9 mouse cellular contexts compared by ENCODE assay signal in genomic region chr16:8784753-8785152, GRCm38 (mm10). TPM values are rescaled to one million over a fixed set of nuclear protein-coding genes. Genes with fewer than 3 reads are reported as not detected.
DNase-seq lines count a peak whose midpoint lies in the region; ATAC-seq and TF ChIP-seq lines count a peak whose summit lies in the region.
"Had no signal": no experiment of that assay in that cellular context is flagged by ENCODE, and none has a peak within 500 bp of the region (broad histone marks: within the 10 kb centered on the region; RNA-seq: fewer than 3 reads in every experiment).

No protein-coding gene starts in this region.

- H3K4me1 ChIP-seq in thymus, adult 2 months (replicated peaks; ENCODE audit: control insufficient read depth, insufficient read depth, low read length), result no peaks in the 10 kb centered on the region

- 0 out of 2 replicates have a peak, but pooled peaks have one; percentile 30 for ATAC-seq in neutrophil, adult 5-6 weeks (ENCODE audit: extremely low read depth, insufficient number of reproducible peaks, low FRiP score, poor library complexity, severe bottlenecking)
- ATAC-seq: Patski had no signal

- no peak overlapping the region for H3K27ac ChIP-seq in thymus, adult 2 months (ENCODE audit: control insufficient read depth, insufficient read depth, low read length)

- no peak for TF ChIP-seq CTCF in thymus, adult 2 months (IDR thresholded peaks at IDR 0.05; ENCODE audit: borderline replicate concordance, control insufficient read depth, extremely low read depth, insufficient read depth, low read length, poor library complexity)

- DNase-seq in spleen, postnatal 4 days (ENCODE audit: low spot score in 2 of 2), result peak; percentile 42 to 70
- DNase-seq in spleen, postnatal 36 days (ENCODE audit: low spot score in 2 of 2), result no peak
- DNase-seq in gonadal fat pad, adult 2 months (ENCODE audit: low read depth), result peak; percentile 33
- DNase-seq in kidney, postnatal 36 days, result peak; percentile 57 to 74
- DNase-seq in thymus, adult 2 months, result no peak
- no peak for DNase-seq in cerebellum, adult 11 months
- no peak for DNase-seq in thymus, postnatal 14 days

- H3K36me3 ChIP-seq in thymus, adult 2 months (ENCODE audit: control insufficient read depth, insufficient read depth, low read length), result no peaks in the 10 kb centered on the region

- WGBS in thymus, adult 2 months, result 25% methylated on average over 3 of the region's 3 CpGs

- no peak for TF ChIP-seq POLR2A in thymus, adult 2 months (IDR thresholded peaks at IDR 0.05; ENCODE audit: control insufficient read depth, extremely low read depth, insufficient read depth, low read length, poor library complexity)

- H3K27me3 ChIP-seq in thymus, adult 2 months (ENCODE audit: control insufficient read depth, insufficient read depth, low read length), result no peaks in the 10 kb centered on the region
- H3K27me3 ChIP-seq: Patski had no signal

- H3K4me3 ChIP-seq in thymus, adult 2 months (ENCODE audit: control insufficient read depth, insufficient read depth, low read length), result no peak overlapping the region

RNA-seq across cellular contexts. Expression of gene Usp7, which starts 7.4 kb away (rescaled TPM):
- polyA plus RNA-seq in gonadal fat pad, adult 2 months (2012; rRNA removed), result 30.6 and 39.9 TPM in 2 replicates
- total RNA-seq in neutrophil, adult 5-6 weeks (2017), result 320 and 377 TPM in 2 replicates
- 81.7 and 94.8 TPM in 2 replicates for polyA plus RNA-seq in thymus, adult 2 months (2012; rRNA removed)

RNA-seq across cellular contexts. Expression of gene 1810013L24Rik, which starts 45.1 kb away (rescaled TPM):
- polyA plus RNA-seq in gonadal fat pad, adult 2 months (2012; rRNA removed), result 25.6 and 29.4 TPM in 2 replicates
- 185 and 198 TPM in 2 replicates for total RNA-seq in neutrophil, adult 5-6 weeks (2017)
- polyA plus RNA-seq in thymus, adult 2 months (2012; rRNA removed), result 28.4 and 29.5 TPM in 2 replicates

Comparison
In these comparisons a context has a peak if more than half of its experiments do, and no peak if none do; other contexts are left out.
1. DNase-seq: peak in spleen, postnatal 4 days (2 of 2), gonadal fat pad, adult 2 months (single experiment) and kidney, postnatal 36 days (2 of 2); none in spleen, postnatal 36 days (0 of 2), thymus, adult 2 months (single experiment), cerebellum, adult 11 months (single experiment) and thymus, postnatal 14 days (single experiment).